Mouse (Mus musculus): Measurements from ENCODE around the gene Arhgap15.

Arhgap15 gene

DNA sequence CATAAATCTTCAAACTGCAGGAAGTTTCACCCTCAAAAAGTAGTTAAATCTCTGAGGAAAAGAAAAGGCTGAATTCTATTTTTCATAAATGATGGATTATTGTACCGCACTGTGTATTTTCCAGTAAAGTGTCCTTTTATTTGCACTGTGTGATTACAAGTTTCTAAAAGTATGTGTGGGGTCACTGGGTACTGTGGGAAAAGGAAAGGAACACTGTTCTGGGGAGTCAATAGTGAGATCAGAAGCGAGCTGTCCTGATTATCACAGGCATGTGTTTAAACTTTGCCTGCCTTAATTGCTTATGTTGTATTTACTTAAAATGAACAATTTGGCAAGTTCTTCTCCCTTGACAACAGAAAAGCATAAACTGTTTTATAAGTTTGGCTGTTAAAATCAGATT is 365.7 kb downstream of the Arhgap15 start:
- no peak for DNase-seq

DNA sequence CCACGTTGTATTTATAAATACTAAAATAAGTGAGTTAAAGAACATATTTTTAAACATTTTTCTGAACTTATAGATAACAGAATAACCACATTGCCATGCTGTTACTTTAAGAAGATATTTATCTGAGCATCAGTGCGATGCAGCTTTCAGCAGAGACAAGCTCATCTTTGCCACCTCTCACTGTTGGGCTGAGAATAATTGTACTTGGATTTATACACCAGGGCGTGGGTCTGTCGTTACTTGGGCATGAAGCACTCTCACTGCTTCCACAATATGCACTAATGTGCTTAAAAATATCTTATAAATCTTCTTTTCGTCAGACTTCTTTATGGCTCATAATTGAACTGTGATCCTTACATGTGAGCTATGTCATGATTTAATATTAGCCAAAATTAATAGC is 372.5 kb downstream of the Arhgap15 start:
- no peak for DNase-seq

DNA sequence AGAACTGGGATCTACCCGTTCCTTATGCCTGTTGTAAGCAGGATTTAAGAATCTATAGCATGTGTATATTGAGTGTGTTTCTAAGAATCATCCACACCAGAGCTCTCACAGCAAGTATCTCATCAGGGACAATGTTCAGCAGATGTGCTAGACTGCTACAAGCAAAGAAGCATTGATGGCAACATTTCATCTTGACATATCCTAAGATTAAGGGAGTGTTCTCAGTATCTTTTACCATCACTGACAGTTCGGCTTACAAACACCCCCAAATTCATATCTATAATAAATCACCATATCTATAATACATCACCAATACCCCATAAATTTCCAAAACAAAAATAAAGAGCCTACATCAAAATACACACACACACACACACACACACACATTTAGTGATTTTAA is 374.6 kb downstream of the Arhgap15 start:
- no peak for DNase-seq

DNA sequence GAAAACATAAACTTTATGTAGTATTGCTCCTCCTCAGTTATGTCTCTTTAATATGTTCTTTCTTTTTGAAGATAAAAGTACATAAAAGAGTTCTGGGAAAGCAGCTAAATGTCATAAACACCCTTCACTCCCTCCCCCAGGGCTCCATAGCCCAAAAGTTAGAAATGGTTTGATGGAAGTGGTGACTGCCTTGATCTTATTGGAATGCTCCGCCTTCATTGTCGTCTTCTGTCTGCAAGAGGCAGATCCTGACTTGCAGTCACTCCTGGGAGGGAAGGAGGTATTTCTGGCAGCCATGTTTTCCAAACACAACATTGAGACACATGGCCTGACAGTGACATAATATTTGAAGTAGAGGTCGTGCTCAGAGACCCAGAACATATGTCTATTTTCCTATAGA is 375.5 kb downstream of the Arhgap15 start:
- no peak for DNase-seq

DNA sequence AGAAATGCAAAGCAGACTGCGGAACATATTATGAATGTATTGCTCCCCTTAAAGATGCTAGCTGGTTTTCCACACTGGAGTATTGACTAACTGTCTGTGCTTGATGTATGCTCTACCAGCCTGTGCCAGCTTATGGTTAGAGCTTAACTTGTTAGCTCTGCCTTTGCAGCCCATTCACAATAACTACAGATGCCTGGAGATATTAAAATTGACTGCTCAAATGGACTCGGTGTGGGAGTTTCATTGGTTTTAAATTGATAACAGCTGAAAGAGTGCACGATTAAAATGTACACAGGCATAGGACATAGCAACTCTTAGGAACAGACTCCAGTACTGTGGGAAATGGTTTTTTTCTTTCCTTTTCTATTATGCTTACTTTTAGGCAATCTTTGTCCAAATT is 376.1 kb downstream of the Arhgap15 start:
- DNase-seq, result no peak

DNA sequence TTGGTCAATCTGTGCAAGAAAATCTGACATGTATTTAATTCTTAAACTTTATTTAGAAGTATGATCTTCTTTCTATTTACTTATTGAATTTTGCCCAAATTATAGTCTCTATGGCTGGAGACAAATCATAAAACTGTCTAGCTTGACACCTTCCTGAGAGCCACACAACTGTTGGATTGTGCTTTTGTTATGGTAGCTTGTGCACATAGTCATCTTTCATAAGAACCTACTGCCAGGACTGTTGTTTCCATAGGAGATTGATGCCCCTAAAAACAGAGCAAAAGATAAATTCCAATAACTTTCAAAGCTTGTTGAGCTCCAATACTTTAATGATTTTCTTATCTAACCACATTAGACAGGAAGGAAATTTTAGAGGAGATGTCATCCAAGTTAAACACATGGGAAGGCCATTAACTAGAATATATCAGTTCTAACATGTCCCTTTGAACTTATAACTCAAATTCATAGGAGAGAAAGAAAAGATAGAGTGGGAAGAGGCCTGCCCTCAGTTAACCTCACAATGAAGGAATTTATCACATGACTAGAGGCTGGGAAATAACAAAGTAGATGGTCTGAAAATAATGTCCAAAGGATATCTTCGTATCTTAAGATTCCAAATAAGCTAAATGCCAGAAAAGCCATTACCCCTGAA is 377.5 kb downstream of the Arhgap15 start:
- DNase-seq, result no peak

DNA sequence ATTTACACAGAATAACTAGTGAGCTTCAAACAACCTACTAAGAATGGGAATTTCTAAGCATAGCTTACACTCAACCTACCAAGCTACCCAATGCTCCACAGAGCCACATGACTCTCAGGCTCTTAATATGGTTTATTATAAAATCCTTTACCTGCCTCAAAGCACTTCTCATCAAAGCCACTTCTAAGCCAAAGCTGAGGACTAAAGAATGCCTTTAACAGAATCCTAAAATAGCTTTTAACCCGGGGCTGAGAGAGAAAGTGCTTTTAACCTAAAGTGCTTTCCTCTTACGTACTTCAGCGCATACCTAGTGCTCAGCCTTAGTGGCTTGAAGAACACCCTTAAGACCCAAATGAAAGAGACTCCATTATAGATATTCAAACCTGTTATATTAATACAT is 380.9 kb downstream of the Arhgap15 start:
- DNase-seq, result no peak

DNA sequence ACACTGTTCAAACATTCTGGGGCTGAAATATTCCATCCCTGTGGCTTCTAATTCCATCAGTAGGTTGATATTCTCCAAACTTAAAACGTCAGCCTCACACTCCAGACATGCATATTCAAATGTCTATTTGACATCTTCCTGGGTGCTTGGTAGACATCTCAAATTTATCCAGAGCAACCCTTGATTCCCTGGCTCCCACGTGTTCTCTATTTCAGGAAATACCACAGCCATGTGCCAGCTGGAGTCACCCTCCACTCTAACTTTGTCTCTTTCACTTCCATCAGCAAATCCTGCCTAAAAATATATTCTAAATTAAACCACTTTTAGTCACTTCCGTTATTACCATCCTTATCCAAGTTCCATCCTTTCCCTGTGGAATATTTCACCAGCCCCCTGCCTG is 382.6 kb downstream of the Arhgap15 start:
- no peak for DNase-seq

DNA sequence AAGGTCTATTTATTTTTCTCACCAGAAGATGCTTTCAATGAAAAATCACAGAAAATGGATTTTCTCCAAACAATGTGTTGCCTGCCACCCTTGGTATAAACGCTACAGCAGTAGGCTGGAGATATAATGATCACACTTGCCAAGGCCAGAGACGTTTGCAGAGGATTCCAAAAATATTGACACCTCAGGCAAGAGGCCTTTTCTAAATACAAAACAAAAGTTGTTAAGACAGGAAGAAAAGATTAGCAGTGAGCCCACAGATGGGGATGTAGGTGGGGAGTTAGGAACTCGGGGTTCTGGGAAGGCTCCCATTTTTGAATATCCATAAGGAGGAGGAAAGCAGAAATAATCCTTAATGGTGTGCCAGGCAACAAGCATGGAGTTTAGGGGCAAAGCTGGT is 386.2 kb downstream of the Arhgap15 start:
- no peak for DNase-seq

DNA sequence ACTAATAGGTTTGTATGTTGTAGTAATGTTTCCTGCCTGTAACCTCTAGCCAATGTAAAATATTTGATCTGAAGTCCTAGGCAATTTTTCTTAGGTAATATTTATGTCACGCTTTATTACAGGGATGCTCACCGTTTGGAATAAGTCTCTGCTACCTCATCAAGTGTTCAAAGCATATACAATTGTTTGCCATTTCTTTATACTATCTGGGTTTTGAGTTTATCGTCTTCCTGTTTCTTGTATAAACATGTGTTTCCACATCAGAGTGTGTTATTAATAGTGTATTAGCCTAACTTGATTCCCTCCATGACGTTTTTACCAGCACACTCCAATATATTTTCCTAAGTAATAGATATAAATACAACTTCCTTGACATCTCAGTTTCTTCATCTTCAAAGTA is 391.8 kb downstream of the Arhgap15 start:
- no peak for DNase-seq

DNA sequence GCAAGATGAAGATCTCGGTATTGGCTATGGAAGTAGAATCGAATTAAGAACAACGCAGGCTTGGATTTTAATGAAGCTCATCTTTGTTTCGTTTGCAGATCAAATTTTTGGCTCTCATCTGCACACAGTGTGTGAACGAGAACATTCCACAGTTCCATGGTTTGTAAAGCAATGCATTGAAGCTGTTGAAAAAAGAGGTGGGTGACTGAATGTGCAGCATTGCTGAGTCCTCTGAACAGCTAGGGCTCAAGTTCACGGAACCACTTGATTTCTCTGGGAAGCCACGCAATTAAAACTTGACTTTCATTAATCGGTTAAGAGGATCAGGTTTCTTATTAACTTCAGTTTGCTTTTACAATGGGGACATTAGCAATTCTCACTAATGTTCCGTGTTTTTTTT is 393.5 kb downstream of the Arhgap15 start:
- DNase-seq, result no peak

DNA sequence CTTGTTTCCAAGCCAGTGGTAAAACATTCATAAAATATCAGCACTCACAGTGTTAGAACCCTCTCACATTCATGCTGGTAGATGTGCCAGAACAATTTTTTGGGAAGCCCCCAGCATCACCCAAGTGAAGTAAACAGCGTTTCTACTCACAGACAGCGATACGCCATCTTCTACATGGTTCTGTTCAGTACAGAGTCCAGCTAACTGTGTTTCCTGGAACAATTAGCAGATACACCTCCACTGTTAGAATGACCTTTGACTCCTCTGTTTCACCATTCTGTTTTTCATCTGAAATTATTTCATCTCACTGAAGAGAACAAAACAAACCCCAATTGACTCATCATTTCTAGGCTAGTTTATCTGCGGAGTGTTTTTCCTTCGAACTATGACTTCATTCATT is 394.0 kb downstream of the Arhgap15 start:
- DNase-seq, result no peak

DNA sequence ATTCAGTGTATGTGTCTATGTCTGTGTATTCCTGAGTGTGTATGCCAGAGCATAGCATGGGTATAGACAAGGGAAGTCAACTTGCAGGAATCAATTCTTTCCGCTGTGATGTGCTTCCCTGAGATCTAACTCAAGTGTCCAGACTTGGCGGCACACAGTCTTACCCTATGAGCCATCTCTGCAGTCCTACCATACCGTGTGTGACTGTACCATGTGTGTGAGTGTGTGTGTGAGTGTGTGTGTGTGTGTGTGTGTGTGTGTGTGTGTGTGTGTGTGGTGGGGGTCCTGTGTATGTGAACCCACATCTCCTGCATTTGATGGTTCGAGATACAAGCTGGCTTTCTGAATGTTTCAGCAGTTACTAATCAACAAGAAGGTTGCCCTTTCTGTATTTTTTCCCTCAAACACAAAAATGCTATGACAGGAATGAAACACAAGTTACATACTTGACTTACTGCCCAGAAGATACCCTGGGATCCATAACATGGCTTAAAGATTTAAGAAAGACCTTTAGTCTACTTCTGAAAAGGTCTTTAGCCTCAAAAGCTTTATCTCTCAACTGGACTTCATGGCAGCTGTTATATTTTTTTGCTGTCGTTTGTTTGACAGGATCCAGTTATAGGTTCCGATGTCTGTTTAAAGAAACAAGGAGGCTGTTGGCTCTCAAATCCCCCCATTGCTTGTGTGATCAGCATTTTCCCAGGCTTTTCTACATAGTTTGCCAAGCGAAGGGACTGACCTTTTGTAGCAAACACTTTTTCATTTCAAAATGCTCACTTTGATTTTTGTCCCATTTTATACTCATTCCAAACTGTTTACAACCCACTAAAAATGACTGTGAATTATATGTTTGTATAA is 397.7 kb downstream of the Arhgap15 start:
- DNase-seq, result no peak

DNA sequence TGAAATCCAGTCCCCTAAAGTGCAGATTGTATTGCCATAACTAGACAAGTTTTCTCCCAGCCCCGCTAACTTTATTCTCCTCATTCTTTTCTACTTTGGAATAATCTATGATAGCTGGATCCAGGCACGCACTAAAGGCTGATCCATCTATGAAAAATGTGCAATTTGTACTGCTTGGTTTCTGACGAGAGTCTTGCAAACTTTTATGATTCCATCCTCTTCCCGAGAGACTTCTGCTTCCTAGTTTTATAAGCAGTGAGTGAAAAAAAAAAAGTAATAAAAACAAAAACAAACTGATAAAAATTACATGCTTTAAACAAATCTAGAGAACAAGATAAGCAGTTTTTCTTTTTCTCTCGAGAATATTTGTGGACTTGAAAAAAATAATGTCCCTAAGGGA is 398.9 kb downstream of the Arhgap15 start:
- DNase-seq, result no peak

DNA sequence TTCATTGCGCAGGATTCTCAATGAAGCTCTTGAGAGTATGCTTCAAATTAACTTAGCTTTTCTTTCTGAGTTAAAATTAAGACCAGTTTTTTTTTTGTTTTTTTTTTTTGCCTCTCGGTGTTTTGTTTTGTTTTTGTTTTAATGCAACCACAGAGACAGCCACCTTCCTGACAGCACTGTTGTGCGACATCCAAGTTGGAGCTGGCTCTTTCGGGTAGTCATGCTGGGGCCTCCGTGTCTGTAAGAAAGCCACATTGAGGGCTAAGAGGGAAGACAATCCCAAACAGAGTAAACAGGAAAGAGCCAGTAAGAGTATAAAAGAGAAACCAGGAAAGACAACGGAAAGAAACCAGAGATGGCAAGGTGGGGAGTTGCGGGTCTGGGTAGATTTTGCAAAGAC is 399.3 kb downstream of the Arhgap15 start:
- no peak for DNase-seq

DNA sequence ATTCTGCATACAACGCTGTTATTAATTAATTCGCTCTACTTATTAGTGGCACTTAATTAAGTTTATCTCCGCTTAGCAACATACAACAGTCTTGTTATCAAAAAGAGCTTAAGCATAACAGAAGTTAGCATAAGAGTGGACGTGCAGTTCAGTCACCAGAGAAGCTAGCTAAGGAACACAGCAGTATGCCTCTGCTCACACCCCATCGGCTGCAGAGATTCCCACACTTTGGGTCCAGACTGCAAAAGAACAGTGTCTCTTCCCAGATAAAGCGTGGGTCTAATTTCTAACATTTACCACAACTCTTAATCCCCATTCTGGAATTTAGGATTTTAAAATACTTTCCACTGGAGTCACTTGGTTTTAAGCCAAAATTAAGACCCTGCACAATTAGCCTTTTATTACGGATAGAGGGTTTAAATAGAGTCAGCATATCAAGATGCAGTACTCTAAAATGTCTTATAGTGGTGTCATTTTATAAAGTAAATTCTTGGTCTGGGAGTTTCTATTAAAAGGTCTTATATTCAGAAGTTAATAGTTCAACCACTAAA is 400.0 kb downstream of the Arhgap15 start:
- no peak for DNase-seq

DNA sequence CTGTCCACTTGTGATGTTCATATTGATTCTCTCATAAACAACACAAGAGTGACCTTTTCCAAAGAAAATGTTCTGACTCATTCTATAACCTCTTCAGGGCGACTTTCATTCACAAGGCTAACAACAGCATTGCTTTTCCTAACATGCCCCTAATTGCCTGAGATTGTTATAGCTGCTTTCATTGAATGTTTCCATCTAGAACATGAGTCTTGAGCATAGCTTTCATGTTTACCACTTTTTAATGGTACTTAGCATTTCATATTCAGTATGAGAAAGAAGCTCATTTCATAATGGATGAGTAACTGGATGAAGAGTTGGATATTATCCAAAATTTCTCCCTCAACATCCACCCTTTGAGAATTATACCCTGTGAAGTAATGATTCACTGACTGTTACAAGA is 403.7 kb downstream of the Arhgap15 start:
- no peak for DNase-seq

DNA sequence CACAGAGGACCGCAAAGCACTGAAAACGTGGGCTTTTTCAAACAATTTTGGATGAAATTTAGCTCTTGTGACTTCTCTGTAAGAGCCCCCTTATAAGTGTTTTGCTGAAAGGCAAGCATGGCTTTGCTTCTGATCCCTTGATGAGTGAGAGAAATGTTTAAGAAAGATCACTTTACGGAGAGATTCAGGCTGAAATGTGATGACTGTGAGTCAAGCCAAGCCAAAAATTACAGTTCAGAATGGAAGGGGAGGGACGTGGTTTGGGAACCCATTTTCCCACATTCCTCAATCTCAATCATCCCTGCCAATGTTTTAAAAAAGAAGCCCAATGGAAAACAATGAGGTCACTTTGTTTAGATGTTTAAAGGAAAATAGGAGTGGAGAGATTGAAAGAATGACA is 411.7 kb downstream of the Arhgap15 start:
- DNase-seq, result no peak

DNA sequence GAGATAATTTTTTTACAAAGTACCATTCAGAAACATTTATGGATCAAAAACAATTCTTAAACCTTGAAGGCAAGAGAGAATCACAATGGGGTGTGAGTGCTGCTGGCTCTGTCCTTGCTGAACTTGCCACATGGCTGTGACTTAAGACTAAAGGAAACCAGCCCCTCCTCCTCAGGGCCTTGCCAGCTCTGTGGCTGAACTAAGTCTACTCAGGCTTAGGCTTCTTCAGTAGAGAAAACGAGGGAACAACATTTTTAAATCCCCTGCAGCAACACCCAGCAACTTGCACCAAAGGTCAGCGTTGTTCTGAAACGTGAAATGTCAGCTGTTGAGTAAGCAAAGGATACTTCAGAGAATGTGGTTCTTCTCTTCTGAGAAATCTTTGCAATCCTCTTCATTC is 417.2 kb downstream of the Arhgap15 start:
- DNase-seq, result no peak

DNA sequence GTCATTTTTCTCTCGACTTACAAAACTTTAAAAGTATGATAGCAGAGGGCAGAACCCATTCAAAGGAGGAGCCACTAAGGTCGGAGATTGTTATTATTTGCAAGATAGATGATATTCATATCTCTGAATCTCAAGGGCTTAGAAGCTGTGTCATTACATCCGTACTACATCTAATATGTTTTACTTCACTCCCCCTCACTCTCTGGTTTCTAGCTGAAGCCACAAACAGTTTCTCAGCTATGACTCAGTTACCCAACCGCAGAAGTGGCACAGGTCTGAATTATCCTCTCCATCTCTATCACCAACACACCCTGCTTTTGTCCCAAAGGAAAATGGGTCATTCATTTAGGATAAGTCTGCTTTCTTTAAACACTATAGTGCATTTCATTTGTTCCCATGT is 418.1 kb downstream of the Arhgap15 start:
- no peak for DNase-seq

DNA sequence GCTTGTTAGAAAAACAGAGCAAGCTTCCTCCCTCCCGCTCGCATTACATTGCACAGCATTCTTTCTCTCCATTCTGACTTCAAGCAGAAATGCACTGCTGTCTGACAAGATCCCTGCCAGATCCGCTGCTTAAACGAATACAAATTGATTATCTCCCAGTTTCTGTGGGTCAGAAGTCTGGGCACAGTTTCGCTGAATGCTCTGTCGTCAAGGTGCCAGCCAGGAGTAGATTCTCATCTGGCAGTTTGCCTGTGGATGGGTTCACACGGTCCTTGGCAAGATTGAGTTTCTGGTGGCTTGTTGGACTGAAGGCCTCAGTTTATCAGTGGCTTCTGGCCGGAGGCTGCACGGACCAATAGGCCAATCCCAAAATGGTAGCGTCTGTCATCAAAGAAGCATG is 435.9 kb downstream of the Arhgap15 start:
- no peak for DNase-seq

DNA sequence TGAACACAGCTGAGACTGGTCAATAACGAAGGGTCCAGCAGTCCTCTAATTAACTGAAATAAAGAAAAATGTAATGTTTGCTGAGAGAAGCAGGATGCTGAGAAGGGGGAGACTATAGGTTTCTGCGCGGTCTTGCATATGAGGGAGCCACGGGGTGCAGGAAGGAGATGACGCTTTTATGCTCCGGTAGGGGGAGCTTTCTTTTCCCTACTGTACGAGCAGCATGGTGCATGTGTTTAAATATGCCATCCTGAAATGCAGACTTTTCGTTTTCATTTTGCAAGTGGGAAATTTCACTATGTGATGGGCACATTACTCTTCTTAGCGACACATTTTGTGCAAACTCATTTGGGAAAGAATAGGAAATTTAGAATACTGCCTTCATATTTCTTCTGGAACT is 442.1 kb downstream of the Arhgap15 start:
- no peak for DNase-seq

DNA sequence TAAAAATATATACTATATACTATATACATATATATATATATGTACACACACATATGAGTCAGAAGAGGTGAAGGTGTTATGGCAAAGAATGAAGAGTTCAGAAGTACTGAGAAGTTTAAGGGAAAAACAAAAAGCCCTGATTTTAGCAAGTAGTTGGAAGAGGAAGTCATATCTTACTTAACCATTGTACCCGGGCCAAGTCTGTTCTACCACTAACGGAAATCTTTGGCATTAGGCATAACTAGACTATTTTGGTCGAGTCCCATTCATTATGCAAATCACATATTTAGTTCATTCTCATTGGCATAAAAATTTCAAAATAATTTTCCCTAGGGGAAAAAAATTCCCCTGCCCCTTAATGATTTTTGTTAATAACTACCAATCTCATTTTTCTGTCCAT is 443.4 kb downstream of the Arhgap15 start:
- no peak for DNase-seq

DNA sequence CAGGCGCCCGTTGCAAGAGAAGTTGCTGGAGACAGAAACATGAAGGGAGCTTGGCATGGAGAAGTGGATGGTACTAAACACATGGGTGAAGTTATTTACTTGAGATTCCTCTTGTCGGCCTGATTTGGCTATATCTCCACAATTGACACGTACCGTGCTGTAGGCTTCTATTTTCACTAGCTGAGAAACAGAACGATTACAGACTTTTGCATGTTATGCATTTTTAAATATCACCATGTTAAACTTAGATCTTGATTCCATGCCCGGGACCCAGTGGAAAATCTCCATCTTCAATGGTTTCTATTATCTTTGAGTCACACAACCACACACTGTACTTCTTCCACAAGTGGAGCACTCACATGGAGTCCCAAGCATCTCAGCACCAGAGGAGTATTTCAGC is 466.9 kb downstream of the Arhgap15 start:
- DNase-seq, result no peak

DNA sequence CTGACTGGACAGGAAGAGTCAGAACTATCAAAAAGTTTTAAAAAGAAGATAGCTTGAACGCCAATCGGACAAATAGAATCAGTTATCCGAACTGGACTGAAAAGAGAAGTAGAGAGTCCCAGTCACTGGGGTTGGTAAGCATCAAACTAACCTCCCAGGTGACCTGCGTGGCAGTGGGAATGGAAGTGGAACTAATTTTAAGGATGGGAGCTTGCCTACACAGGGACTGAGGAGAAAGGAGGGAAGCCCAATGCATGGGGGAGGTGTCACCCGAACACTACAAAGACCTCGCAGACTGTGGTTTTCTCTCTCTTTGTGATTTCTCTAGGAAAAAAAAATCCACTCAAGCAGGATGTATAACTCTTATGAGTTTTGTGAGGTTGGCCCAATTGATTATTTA is 469.2 kb downstream of the Arhgap15 start:
- DNase-seq, result no peak

Data from B cell, adult 2 months (primary cell).